Mouse (Mus musculus) testis, adult 2 months (tissue): ENCODE results near the gene Grm1. TPM values are rescaled to one million over a fixed set of nuclear protein-coding genes. Genes with fewer than 3 reads are reported as not detected.
A peak's percentile ranks its signal among the peaks of the same experiment; 100 is the strongest.

Source experiments
- H3K27ac ChIP-seq: fragments of 200-500 bp; 2 replicates; pipeline ENCODE4 v1.5.1; 2012; ENCODE audit warnings: low read depth, low read length; ENCODE audit not compliant: control insufficient read depth, insufficient read depth
- H3K27me3 ChIP-seq: fragments of 200-500 bp; 2 replicates; pipeline ENCODE4 v1.6.1; 2012; ENCODE audit warnings: mild to moderate bottlenecking, low read length, moderate library complexity; ENCODE audit not compliant: control insufficient read depth, insufficient read depth
- H3K36me3 ChIP-seq: fragments of 200-500 bp; 2 replicates; pipeline ENCODE4 v1.6.1; 2012; ENCODE audit warnings: mild to moderate bottlenecking, low read length; ENCODE audit not compliant: control insufficient read depth, insufficient read depth
- H3K4me1 ChIP-seq: fragments of 200-500 bp; 2 replicates; pipeline ENCODE4 v1.6.1; 2012; ENCODE audit warnings: low read length; ENCODE audit not compliant: control insufficient read depth, insufficient read depth
- H3K4me3 ChIP-seq: fragments of 200-500 bp; 2 replicates; pipeline ENCODE4 v1.5.1; 2012; ENCODE audit warnings: low read depth, mild to moderate bottlenecking, low read length, moderate library complexity, mixed read lengths; ENCODE audit not compliant: control insufficient read depth
- CTCF ChIP-seq: fragments of 200-500 bp; IDR thresholded peaks from 2 replicates; pipeline ENCODE4 v1.5.1; 2012; ENCODE audit warnings: low read depth, mild to moderate bottlenecking, inconsistent platforms, low read length, moderate library complexity; ENCODE audit not compliant: control insufficient read depth, insufficient read depth, insufficient replicate concordance
- POLR2A ChIP-seq: fragments of 200-500 bp; IDR thresholded peaks from 2 replicates; pipeline ENCODE4 v1.6.1; 2012; ENCODE audit warnings: low read depth, mild to moderate bottlenecking, inconsistent platforms, low read length, moderate library complexity; ENCODE audit not compliant: control insufficient read depth
- polyA plus RNA-seq: library from polyadenylated mRNA; depleted of rRNA; stranded (reverse); fragments of >200 nt; gene quantifications from 2 replicates; pipeline ENCODE4 v1.2.3, GENCODE M21; 2012

Grm1 gene
- polyA plus RNA-seq, 1 experiment, result 14.4 TPM

DNA sequence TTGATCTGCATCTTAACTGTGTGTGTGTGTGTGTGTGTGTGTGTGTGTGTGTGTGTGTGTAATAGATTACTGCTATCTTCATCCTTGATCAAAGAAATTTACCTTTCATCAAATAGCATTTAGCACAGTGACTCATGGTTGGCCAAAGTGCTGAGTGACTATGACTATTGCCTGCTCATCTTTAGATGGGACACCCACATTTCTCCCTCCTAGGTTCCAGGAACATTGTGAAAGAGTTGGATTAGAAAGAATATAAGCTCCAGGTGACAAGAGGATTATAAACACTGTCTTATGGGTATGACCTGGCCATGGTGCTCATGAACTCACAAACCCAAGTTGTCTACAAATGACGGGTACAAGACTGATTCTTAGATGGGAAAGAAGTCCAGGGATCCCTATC, 374.1 kb downstream of the Grm1 start:
- Histone ChIP-seq H3K4me3 (no peak overlapping the region), H3K27me3 (no peaks in the 10 kb centered on the region), H3K27ac (no peak overlapping the region), H3K4me1 (no peaks in the 10 kb centered on the region), H3K36me3 (no peaks in the 10 kb centered on the region)
- TF ChIP-seq CTCF, result no peak
- TF ChIP-seq POLR2A, result no peak

DNA sequence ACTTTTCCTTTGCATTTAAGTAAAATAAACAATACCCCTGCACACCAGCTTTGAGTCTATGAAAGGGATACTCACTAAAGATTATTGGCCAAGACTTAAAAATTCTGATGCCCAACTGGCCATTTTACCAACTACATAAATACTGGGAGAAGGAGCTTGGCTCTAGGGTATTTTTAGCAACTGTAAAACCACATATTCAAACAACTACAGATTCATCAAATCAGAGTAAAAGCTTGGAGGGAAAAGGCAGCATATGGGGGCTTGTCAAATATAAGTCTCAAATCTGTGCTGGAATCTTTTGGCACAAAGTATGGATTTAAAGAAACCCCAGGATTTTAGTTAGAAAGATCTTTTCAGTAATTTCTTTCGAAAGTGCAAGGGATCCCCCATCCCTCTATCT, 380.8 kb downstream of the Grm1 start:
- H3K36me3 ChIP-seq, result no peaks in the 10 kb centered on the region
- TF ChIP-seq CTCF (no peak), POLR2A (no peak)
- H3K4me1 ChIP-seq, result no peaks in the 10 kb centered on the region
- no peak overlapping the region for H3K4me3 ChIP-seq
- no peak overlapping the region for H3K27ac ChIP-seq
- H3K27me3 ChIP-seq, result no peaks in the 10 kb centered on the region

- Histone ChIP-seq H3K27me3 (no peaks in the 10 kb centered on the region), H3K36me3 (no peaks in the 10 kb centered on the region), H3K4me3 (no peak overlapping the region), H3K4me1 (no peaks in the 10 kb centered on the region), H3K27ac (no peak overlapping the region)
- TF ChIP-seq CTCF (no peak), POLR2A (no peak)
Measured at GRCm38 (mm10) chr10:10700903-10701302, 381.3 kb downstream of the Grm1 start.

GRCm38 (mm10) chr10:10697497-10697896, 384.7 kb downstream of the Grm1 start:
- Histone ChIP-seq H3K27me3 (no peaks in the 10 kb centered on the region), H3K27ac (no peak overlapping the region), H3K4me1 (no peaks in the 10 kb centered on the region), H3K36me3 (no peaks in the 10 kb centered on the region), H3K4me3 (no peak overlapping the region)
- TF ChIP-seq CTCF, result no peak
- TF ChIP-seq POLR2A, result no peak

GRCm38 (mm10) chr10:10689668-10690223, 392.4 kb downstream of the Grm1 start:
- no peak for TF ChIP-seq CTCF
- no peak for TF ChIP-seq POLR2A
- no peaks in the 10 kb centered on the region; the same call in 1 of the 2 replicates for H3K27me3 ChIP-seq
- H3K27ac ChIP-seq, result no peak overlapping the region
- no peaks in the 10 kb centered on the region for H3K36me3 ChIP-seq
- H3K4me3 ChIP-seq, result no peak overlapping the region
- H3K4me1 ChIP-seq, result peaks cover 9% of the 10 kb centered on the region

- Histone ChIP-seq H3K4me3 (peak overlapping the region; percentile 44), H3K27me3 (no peaks in the 10 kb centered on the region; the same call in 1 of the 2 replicates), H3K27ac (no peak overlapping the region), H3K36me3 (no peaks in the 10 kb centered on the region), H3K4me1 (peaks cover 9% of the 10 kb centered on the region)
- no peak for TF ChIP-seq POLR2A
- TF ChIP-seq CTCF, result no peak
Measured at GRCm38 (mm10) chr10:10688907-10689667, 393.1 kb downstream of the Grm1 start.

GRCm38 (mm10) chr10:10681048-10681447, 401.1 kb downstream of the Grm1 start, which contains the start of gene Gm10944:
Gene Gm10944, plus strand, starts transcription at chr10:10681348.
- Histone ChIP-seq H3K27ac (no peak within 1 kb of the TSS), H3K36me3 (no peaks in the 10 kb centered on the region), H3K4me3 (no peak within 1 kb of the TSS), H3K4me1 (no peaks in the 10 kb centered on the region), H3K27me3 (no peaks in the 10 kb centered on the region)
- no peak for TF ChIP-seq CTCF
- TF ChIP-seq POLR2A, result no peak
